Mouse (Mus musculus): ENCODE results near the gene Spc24. TPM values are rescaled to one million over a fixed set of nuclear protein-coding genes. Genes with fewer than 3 reads are reported as not detected.

The Spc24 gene
- polyA plus RNA-seq, 2 experiments from 2014 or later, result 18.7 to 25.8 TPM

GRCm38 (mm10) chr9:21748491-21748890, 11.6 kb downstream of the Spc24 start:
- ATAC-seq, result no peak

- no peak for ATAC-seq
These were observed 12.1 kb downstream of the Spc24 start for GRCm38 (mm10) chr9:21748033-21748432.

GRCm38 (mm10) chr9:21747238-21747774, 12.8 kb downstream of the Spc24 start:
- ATAC-seq, result no peak

- no peak for ATAC-seq
These were observed 18.6 kb downstream of the Spc24 start for GRCm38 (mm10) chr9:21741514-21741913.

GRCm38 (mm10) chr9:21740427-21740826, 19.7 kb downstream of the Spc24 start:
- ATAC-seq, result no peak

GRCm38 (mm10) chr9:21738776-21739175, 21.3 kb downstream of the Spc24 start:
- no peak for ATAC-seq

GRCm38 (mm10) chr9:21737188-21737587, 22.9 kb downstream of the Spc24 start:
- no peak for ATAC-seq

GRCm38 (mm10) chr9:21736580-21736979, 23.5 kb downstream of the Spc24 start:
- no peak for ATAC-seq

- ATAC-seq, result no peak
These were observed 25.0 kb downstream of the Spc24 start for GRCm38 (mm10) chr9:21735126-21735525.

- ATAC-seq, result no peak
These were observed 26.1 kb downstream of the Spc24 start for GRCm38 (mm10) chr9:21733989-21734388.

GRCm38 (mm10) chr9:21733446-21733845, 26.7 kb downstream of the Spc24 start:
- ATAC-seq, result no peak

GRCm38 (mm10) chr9:21732288-21732687, 27.8 kb downstream of the Spc24 start:
- no peak for ATAC-seq

GRCm38 (mm10) chr9:21729264-21729663, 30.8 kb downstream of the Spc24 start:
- no peak for ATAC-seq

- ATAC-seq, result no peak
These were observed 31.8 kb downstream of the Spc24 start for GRCm38 (mm10) chr9:21728261-21728832.

- ATAC-seq, result no peak
These were observed 33.7 kb downstream of the Spc24 start for GRCm38 (mm10) chr9:21726218-21726975.

- no peak for ATAC-seq
These were observed 34.6 kb downstream of the Spc24 start for GRCm38 (mm10) chr9:21725224-21726121.

GRCm38 (mm10) chr9:21724147-21724536, 36.0 kb downstream of the Spc24 start:
- peak; percentile 95 for ATAC-seq

- ATAC-seq, result peak; percentile 57
These were observed 36.5 kb downstream of the Spc24 start, which contains the start of gene Ldlr for GRCm38 (mm10) chr9:21723377-21724146. TSS of gene Ldlr (plus strand) at chr9:21723483.

- no peak for ATAC-seq
These were observed 39.1 kb downstream of the Spc24 start for GRCm38 (mm10) chr9:21721036-21721435.

- ATAC-seq, result no peak
These were observed 43.1 kb downstream of the Spc24 start for GRCm38 (mm10) chr9:21717015-21717414.

- ATAC-seq, result no peak
These were observed 44.8 kb downstream of the Spc24 start for GRCm38 (mm10) chr9:21715298-21715697.

GRCm38 (mm10) chr9:21709340-21709739, 50.8 kb downstream of the Spc24 start:
- ATAC-seq, result no peak

Measured in activated CD4-positive, CD25-positive, alpha-beta regulatory T cell, adult 4 months (primary cell).